Mouse (Mus musculus) MEL (cell line): ENCODE data around the gene Ces1c. TPM values are rescaled to one million over a fixed set of nuclear protein-coding genes. Genes with fewer than 3 reads are reported as not detected.
A peak's percentile ranks its signal among the peaks of the same experiment; 100 is the strongest.

Experiments
- DNase-seq: peaks from one replicate; pipeline ENCODE4 v3.0.0; 2011; ENCODE audit warnings: low read depth, low spot score
- H3K27ac ChIP-seq: 2 replicates; pipeline ENCODE4 v1.5.1; 2012; ENCODE audit warnings: low read depth, mild to moderate bottlenecking, control low read depth, low read length, moderate library complexity; ENCODE audit not compliant: control insufficient read depth
- H3K27me3 ChIP-seq, 2 experiments: fragments of 150-350 bp in 1 of 2; sonication (generic) in 1 of 2; 2 replicates each; pipeline ENCODE4 v1.6.1; 2012; ENCODE audit warnings: low read length in 2 of 2, mild to moderate bottlenecking in 2 of 2, improper control_type of control experiment in 1 of 2, moderate library complexity in 1 of 2; ENCODE audit not compliant: insufficient read depth in 2 of 2, control insufficient read depth in 1 of 2
- H3K36me3 ChIP-seq, 2 experiments: 2 replicates each; pipeline ENCODE4 v1.6.1; 2012 to 2014; ENCODE audit warnings: low read length in 2 of 2, improper control_type of control experiment in 1 of 2, inconsistent platforms in 1 of 2, mild to moderate bottlenecking in 1 of 2; ENCODE audit not compliant: insufficient read depth in 2 of 2, control insufficient read depth in 1 of 2
- H3K4me1 ChIP-seq, 2 experiments: fragments of 150-350 bp in 1 of 2; sonication (generic) in 1 of 2; 2 replicates each; pipeline ENCODE4 v1.6.1; 2012; ENCODE audit warnings: low read length in 2 of 2, improper control_type of control experiment in 1 of 2, mild to moderate bottlenecking in 1 of 2; ENCODE audit not compliant: insufficient read depth in 2 of 2, control insufficient read depth in 1 of 2
- H3K4me3 ChIP-seq, 2 experiments: fragments of 150-350 bp in 1 of 2; sonication (generic) in 1 of 2; 2 replicates each; pipeline ENCODE4 v1.5.1; 2012; ENCODE audit warnings: low read depth in 2 of 2, low read length in 2 of 2, mild to moderate bottlenecking in 2 of 2, moderate library complexity in 2 of 2, control low read depth in 1 of 2, improper control_type of control experiment in 1 of 2; ENCODE audit not compliant: control insufficient read depth in 1 of 2, insufficient read depth in 1 of 2
- H3K79me2 ChIP-seq: 2 replicates; pipeline ENCODE4 v1.6.1; 2012; ENCODE audit warnings: mild to moderate bottlenecking, low read length, moderate library complexity; ENCODE audit not compliant: control insufficient read depth, poor library complexity, insufficient read depth
- H3K9ac ChIP-seq: 2 replicates; pipeline ENCODE4 v1.6.1; 2012; ENCODE audit warnings: low read depth, mild to moderate bottlenecking, control low read depth, low read length, moderate library complexity; ENCODE audit not compliant: control insufficient read depth, poor library complexity, severe bottlenecking
- H3K9me3 ChIP-seq: fragments of 150-350 bp; sonication (generic); replicated peaks from 2 replicates; pipeline ENCODE4 v1.6.1; 2012; ENCODE audit warnings: mild to moderate bottlenecking, low read length, improper control_type of control experiment, moderate library complexity; ENCODE audit not compliant: insufficient read depth
- CHD2 ChIP-seq: IDR thresholded peaks from 2 replicates; pipeline ENCODE4 v1.6.1; 2011; ENCODE audit warnings: low read length, improper control_type of control experiment
- CTCF ChIP-seq, 3 experiments: IDR thresholded peaks in 2 of 3; conservative IDR thresholded peaks in 1 of 3; 2 replicates each; pipeline ENCODE4 v1.5.1; 2011 to 2012; ENCODE audit warnings: low read length in 3 of 3, low read depth in 2 of 3, mild to moderate bottlenecking in 2 of 3, improper control_type of control experiment in 1 of 3, inconsistent platforms in 1 of 3, mixed read lengths in 1 of 3, moderate library complexity in 1 of 3; ENCODE audit not compliant: control insufficient read depth in 1 of 3, insufficient read depth in 1 of 3, poor library complexity in 1 of 3, severe bottlenecking in 1 of 3
- E2F4 ChIP-seq: IDR thresholded peaks from 2 replicates; pipeline ENCODE4 v1.6.1; 2011; ENCODE audit warnings: low read depth, low read length, improper control_type of control experiment, borderline replicate concordance
- ETS1 ChIP-seq: IDR thresholded peaks from 2 replicates; pipeline ENCODE4 v1.6.1; 2012; ENCODE audit warnings: low read depth, mild to moderate bottlenecking, inconsistent platforms, low read length, improper control_type of control experiment, moderate library complexity
- HCFC1 ChIP-seq: IDR thresholded peaks from 2 replicates; pipeline ENCODE4 v1.6.1; 2012; ENCODE audit warnings: low read depth, mild to moderate bottlenecking, inconsistent platforms, low read length, improper control_type of control experiment, moderate library complexity
- JUND ChIP-seq: IDR thresholded peaks from 2 replicates; pipeline ENCODE4 v1.6.1; 2011; ENCODE audit warnings: low read depth, mild to moderate bottlenecking, improper control_type of control experiment, low read length
- MAZ ChIP-seq: IDR thresholded peaks from 2 replicates; pipeline ENCODE4 v1.6.1; 2012; ENCODE audit warnings: low read depth, mild to moderate bottlenecking, inconsistent platforms, low read length, improper control_type of control experiment
- MEF2A ChIP-seq: IDR thresholded peaks from 2 replicates; pipeline ENCODE4 v1.6.1; 2014; ENCODE audit warnings: low read depth, mild to moderate bottlenecking, inconsistent platforms, low read length, improper control_type of control experiment; ENCODE audit not compliant: poor library complexity, insufficient replicate concordance, severe bottlenecking; ENCODE audit errors: extremely low read depth
- POLR2A ChIP-seq, 2 experiments: IDR thresholded peaks; 2 replicates each; pipeline ENCODE4 v1.6.1; 2011 to 2012; ENCODE audit warnings: low read length in 2 of 2, mild to moderate bottlenecking in 2 of 2, control low read depth in 1 of 2, improper control_type of control experiment in 1 of 2, low read depth in 1 of 2, moderate library complexity in 1 of 2; ENCODE audit not compliant: control insufficient read depth in 1 of 2, insufficient read depth in 1 of 2, poor library complexity in 1 of 2
- POLR2AphosphoS2 ChIP-seq: IDR thresholded peaks from 2 replicates; pipeline ENCODE4 v1.6.1; 2011; ENCODE audit warnings: low read length, improper control_type of control experiment
- POLR2AphosphoS5 ChIP-seq: IDR thresholded peaks from 2 replicates; pipeline ENCODE4 v1.6.1; 2012; ENCODE audit warnings: low read depth, borderline replicate concordance, mild to moderate bottlenecking, inconsistent platforms, low read length, moderate library complexity, mixed read lengths
- RAD21 ChIP-seq: IDR thresholded peaks from 2 replicates; pipeline ENCODE4 v1.6.1; 2011; ENCODE audit warnings: mild to moderate bottlenecking, low read depth, low read length, improper control_type of control experiment
- RCOR1 ChIP-seq: IDR thresholded peaks from 2 replicates; pipeline ENCODE4 v1.6.1; 2012; ENCODE audit warnings: low read depth, mild to moderate bottlenecking, inconsistent platforms, low read length, improper control_type of control experiment
- SIN3A ChIP-seq: IDR thresholded peaks from 2 replicates; pipeline ENCODE4 v1.6.1; 2012; ENCODE audit warnings: low read length, improper control_type of control experiment, inconsistent platforms
- SMC3 ChIP-seq: IDR thresholded peaks from 2 replicates; pipeline ENCODE4 v1.6.1; 2011; ENCODE audit warnings: low read depth, low read length, improper control_type of control experiment
- TAL1 ChIP-seq: IDR thresholded peaks from 2 replicates; pipeline ENCODE4 v1.6.1; 2012; ENCODE audit warnings: mild to moderate bottlenecking, inconsistent platforms, low read length, moderate library complexity, mixed read lengths
- USF2 ChIP-seq, 2 experiments: IDR thresholded peaks; 2 replicates each; pipeline ENCODE4 v1.6.1; 2011 to 2012; ENCODE audit warnings: improper control_type of control experiment in 2 of 2, low read length in 2 of 2, borderline replicate concordance in 1 of 2, inconsistent platforms in 1 of 2, low read depth in 1 of 2, mild to moderate bottlenecking in 1 of 2; ENCODE audit not compliant: insufficient read depth in 1 of 2
- ZC3H11A ChIP-seq: IDR thresholded peaks from 2 replicates; pipeline ENCODE4 v1.6.1; 2012; ENCODE audit warnings: low read depth, mild to moderate bottlenecking, inconsistent platforms, low read length, improper control_type of control experiment
- ZNF384 ChIP-seq: IDR thresholded peaks from 2 replicates; pipeline ENCODE4 v1.6.1; 2012; ENCODE audit warnings: low read depth, mild to moderate bottlenecking, inconsistent platforms, low read length, improper control_type of control experiment
- polyA plus RNA-seq, 2 experiments: library from polyadenylated mRNA; stranded (reverse) in 1 of 2; unstranded in 1 of 2; fragments of >175 nt in 1 of 2; fragments of >200 nt in 1 of 2; gene quantifications; 2 replicates each; pipeline versions ENCODE4 v1.2.1 to v1.2.4; 2012; ENCODE audit warnings: low replicate concordance in 2 of 2, low read depth in 1 of 2; ENCODE audit not compliant: insufficient read length in 2 of 2, insufficient read depth in 1 of 2, missing spikeins in 1 of 2
- total RNA-seq: library from RNA; depleted of rRNA; stranded (reverse); fragments of 300-350 nt; gene quantifications from 2 replicates; pipeline ENCODE4 v1.2.3, GENCODE M21; 2012

The Ces1c gene
- total and polyA plus RNA-seq, 3 experiments = not detected

GRCm38 (mm10) chr8:93151401-93151800, 20.3 kb upstream of the Ces1c start (continued):
- TF ChIP-seq MEF2A (no peak), CHD2 (no peak)

GRCm38 (mm10) chr8:93147331-93147730, 16.2 kb upstream of the Ces1c start:
- DNase-seq = no peak
- no peaks in the 10 kb centered on the region for H3K27me3 ChIP-seq
- TF ChIP-seq ZNF384 (no peak), ETS1 (no peak), RAD21 (no peak), HCFC1 (no peak), CHD2 (no peak), POLR2A (IDR thresholded peaks at IDR 0.05; ENCODE audit: control insufficient read depth in 1 of 2, insufficient read depth in 1 of 2, low read depth in 1 of 2, low read length in 2 of 2, poor library complexity in 1 of 2) (no peak), POLR2AphosphoS2 (no peak), SIN3A (no peak)
- TF ChIP-seq, all 39 proteins: peak for 0
- no peaks in the 10 kb centered on the region for H3K9me3 ChIP-seq
- H3K36me3 ChIP-seq = no peaks in the 10 kb centered on the region
- no peaks in the 10 kb centered on the region for H3K79me2 ChIP-seq
- no peak overlapping the region for H3K4me3 ChIP-seq
- H3K4me1 ChIP-seq = no peaks in the 10 kb centered on the region
- no peak overlapping the region for H3K9ac ChIP-seq
- H3K27ac ChIP-seq = no peak overlapping the region

- peak; percentile 10; the same call in 1 of the 2 replicates for TF ChIP-seq ZC3H11A
- peak; percentile 38 for TF ChIP-seq SMC3
- peak in 2 of 3 experiments; percentile 24 to 45; a peak in 3 of 6 replicates for TF ChIP-seq CTCF (IDR thresholded peaks at IDR 0.05 in 2 of 3, conservative IDR thresholded peaks at IDR 0.05 in 1 of 3; ENCODE audit: control insufficient read depth in 1 of 3, insufficient read depth in 1 of 3, low read depth in 2 of 3, low read length in 3 of 3, poor library complexity in 1 of 3, severe bottlenecking in 1 of 3)
- TF ChIP-seq TAL1 = no peak
- TF ChIP-seq JUND = no peak
- TF ChIP-seq RAD21 = peak; percentile 33
- TF ChIP-seq, all 39 proteins: peak for 4
- H3K4me3 ChIP-seq = no peak overlapping the region
- no peak overlapping the region for H3K9ac ChIP-seq
- no peaks in the 10 kb centered on the region for H3K4me1 ChIP-seq
- H3K9me3 ChIP-seq = no peaks in the 10 kb centered on the region
- no peak overlapping the region for H3K27ac ChIP-seq
- DNase-seq = peak; percentile 28
- no peaks in the 10 kb centered on the region for H3K27me3 ChIP-seq
- H3K36me3 ChIP-seq = no peaks in the 10 kb centered on the region
- no peaks in the 10 kb centered on the region for H3K79me2 ChIP-seq
These were observed 9.6 kb upstream of the Ces1c start for GRCm38 (mm10) chr8:93140696-93141095.

GRCm38 (mm10) chr8:93132196-93132595, 1.1 kb upstream of the Ces1c start:
- Histone ChIP-seq H3K27ac (no peak overlapping the region), H3K4me1 (no peaks in the 10 kb centered on the region), H3K9me3 (no peaks in the 10 kb centered on the region), H3K4me3 (no peak overlapping the region), H3K79me2 (no peaks in the 10 kb centered on the region), H3K27me3 (no peaks in the 10 kb centered on the region), H3K36me3 (no peaks in the 10 kb centered on the region), H3K9ac (no peak overlapping the region)
- DNase-seq = no peak
- TF ChIP-seq ZNF384 (no peak), MAZ (no peak), E2F4 (no peak), SMC3 (no peak), RCOR1 (no peak), JUND (no peak), POLR2AphosphoS5 (no peak), CHD2 (no peak), USF2 (IDR thresholded peaks at IDR 0.05; ENCODE audit: borderline replicate concordance in 1 of 2, insufficient read depth in 1 of 2, low read depth in 1 of 2, low read length in 2 of 2) (no peak), TAL1 (no peak)
